Mouse (Mus musculus): ENCODE results near the gene Cenpt. TPM values are rescaled to one million over a fixed set of nuclear protein-coding genes. Genes with fewer than 3 reads are reported as not detected.

Gene Cenpt
- 0.69 TPM for polyA plus RNA-seq (2014; fragmentation: Illumina TruSeq; extraction: RNeasy Lipid Tissue Mini Kit (QIAGEN cat#74804); ENCODE audit: low read depth, low replicate concordance)

DNA sequence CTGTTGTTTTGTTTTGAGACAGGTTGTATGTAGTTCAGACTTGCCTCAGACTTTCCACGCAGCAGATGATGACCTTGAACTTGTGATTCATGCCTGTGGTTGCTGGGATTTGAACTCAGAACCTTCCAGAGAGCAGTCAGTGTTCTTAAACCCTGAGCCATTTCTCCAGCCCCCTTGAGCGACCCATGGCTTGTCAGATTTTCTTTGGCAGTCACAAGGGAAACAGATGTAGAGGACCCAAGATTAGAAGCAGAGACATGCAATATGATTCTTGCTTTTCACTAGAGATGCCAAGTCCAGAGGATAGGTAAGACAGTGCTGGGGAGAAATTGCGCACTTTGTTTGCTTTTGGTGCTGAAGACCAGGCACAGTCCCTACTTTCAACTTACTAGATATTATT lies at the start of gene Cenpt:
Gene Cenpt (minus strand): TSS at position 101 of the 400 bp plus-strand sequence.

DNA sequence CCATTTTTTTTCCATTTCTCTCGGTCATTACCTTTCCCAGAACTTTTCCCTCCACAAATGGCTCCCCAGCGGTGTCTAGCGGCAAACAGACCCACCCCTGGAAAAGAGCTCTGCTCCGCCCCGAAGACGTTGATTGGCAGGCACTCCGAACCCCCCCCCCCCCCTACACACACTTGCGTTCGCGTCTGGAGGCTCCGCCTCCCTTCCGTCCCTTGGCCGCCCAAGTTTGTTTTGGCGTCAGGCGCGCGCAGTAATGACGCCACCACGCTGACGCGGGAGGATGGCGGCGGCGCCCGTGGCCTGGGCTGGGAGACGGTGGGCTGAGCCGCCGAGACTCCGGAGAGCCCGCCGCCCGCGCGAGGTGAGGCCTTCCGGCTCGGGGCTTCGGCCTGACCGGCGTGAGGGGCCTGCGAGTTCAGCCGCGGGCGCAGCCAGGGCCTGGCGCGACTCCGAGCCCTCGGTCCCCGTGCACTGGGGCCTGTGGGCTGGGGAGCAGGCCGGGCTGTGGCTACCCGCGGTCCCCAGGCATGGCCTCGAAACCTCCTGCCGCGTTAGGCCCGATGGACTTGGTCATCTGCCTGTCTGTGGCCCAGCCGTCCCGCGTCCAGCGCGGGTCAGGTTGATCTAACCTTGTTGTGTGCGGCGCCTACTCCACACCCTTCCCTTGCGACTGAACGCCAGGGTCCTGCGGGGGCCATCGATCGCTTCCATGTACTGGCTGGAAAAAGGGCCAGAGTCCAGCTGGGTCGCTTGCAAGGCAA lies 47.3 kb upstream of the Cenpt start, which contains the start of gene Pskh1:
Gene Pskh1 (plus strand): TSS at position 262 of the 761 bp plus-strand sequence.

DNA sequence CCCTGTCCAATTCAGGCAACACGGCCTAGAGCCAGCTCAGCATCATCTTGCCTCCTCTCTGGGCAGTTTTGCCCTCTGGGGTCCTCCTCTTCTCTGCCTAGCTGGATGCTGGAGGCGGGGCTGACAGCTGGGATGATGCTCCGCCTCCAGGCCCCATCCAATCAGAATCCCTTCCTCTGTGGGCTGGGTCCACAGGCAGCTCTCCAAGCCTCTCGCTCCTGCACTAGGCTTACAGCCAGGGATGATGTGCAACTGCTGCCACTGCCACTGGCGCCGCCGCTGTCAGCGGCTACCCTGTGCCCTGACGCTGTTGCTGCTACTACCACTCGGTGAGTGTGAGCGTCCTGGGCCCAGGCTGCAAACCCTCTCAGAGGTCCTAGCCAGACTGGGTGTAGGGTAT lies 40.3 kb upstream of the Cenpt start, which contains the start of gene Nrn1l:
Gene Nrn1l (plus strand): TSS at position 229 of the 400 bp plus-strand sequence.

DNA sequence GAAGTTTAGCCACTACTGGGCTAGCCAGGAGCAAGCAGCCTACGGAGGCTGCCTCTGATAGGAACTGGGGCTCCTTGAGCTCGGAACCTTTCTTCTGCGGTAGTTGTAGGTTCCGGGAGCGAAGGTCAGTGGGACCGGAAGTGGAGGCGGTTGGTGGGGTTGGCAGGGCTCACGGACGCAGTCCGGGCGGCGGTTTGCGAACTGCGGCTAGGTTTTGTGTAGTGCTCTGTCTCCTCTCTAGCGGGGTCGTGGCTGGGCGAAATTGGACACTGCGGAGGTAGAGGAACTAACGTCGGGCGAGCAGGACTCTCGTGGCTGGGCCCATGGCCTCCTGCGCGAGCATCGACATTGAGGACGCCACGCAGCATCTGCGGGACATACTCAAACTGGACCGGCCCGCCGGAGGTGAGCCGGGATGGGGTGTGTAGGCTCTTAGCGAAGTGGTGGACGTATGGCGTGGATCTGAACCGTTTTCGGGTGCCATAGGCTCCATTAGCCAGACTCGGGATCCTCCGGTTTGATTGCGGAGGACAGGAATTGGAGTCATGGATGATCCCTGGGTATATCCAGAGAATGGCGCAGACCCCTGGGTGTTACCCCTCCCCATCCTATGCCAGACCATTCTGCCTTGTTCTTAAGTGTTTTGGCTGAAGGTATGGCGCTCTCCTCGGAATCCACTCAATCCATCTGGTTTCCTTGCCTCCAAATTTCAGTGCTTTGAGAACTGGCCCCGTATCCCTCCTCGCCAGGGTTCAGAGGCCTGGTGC lies 27.9 kb upstream of the Cenpt start, which contains the start of gene Edc4:
Gene Edc4 (plus strand): TSS at position 128 of the 767 bp plus-strand sequence.

DNA sequence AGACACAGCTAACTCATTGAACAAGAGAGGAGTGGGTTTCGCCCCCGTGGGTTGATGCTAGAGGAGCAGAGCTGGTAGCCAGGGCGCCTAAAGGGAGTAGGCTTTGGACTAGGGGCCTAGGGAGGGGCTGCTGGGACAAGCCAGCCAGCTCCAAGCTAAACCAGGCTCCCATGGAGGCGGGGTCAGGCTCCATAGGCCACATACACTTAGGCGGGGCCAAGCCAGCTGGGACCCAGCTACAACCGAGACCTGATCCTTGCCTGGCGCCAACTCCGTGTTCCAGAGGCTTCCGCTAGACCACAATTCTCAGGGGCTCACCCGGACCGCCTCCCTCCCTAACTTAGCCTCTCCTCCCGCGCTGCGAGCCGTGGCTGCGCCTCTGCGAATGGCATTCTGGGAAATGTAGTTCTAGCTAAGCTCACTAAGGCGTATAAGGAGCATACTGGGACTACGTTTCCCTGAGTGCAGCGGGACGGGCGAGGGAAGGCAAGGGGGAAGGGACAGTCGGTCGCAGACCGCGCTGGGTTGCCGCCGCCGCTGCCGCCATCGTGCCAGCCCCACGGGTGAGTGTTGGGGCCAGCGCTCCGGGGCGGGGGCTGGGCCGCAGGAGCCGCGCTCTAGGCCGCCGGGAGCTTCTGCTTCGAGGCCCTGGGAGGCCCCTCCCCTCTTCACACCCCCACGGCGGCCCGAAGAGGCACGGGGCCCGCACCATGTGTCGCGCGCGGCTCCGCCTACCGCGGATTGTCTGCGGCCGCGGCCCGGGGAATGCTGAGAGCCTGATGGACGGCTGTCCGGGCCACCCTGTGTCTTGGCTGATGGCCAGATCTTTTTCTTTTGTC lies 7.3 kb upstream of the Cenpt start, which contains the start of gene Nutf2:
Gene Nutf2 (plus strand): TSS at position 438 of the 839 bp plus-strand sequence.

DNA sequence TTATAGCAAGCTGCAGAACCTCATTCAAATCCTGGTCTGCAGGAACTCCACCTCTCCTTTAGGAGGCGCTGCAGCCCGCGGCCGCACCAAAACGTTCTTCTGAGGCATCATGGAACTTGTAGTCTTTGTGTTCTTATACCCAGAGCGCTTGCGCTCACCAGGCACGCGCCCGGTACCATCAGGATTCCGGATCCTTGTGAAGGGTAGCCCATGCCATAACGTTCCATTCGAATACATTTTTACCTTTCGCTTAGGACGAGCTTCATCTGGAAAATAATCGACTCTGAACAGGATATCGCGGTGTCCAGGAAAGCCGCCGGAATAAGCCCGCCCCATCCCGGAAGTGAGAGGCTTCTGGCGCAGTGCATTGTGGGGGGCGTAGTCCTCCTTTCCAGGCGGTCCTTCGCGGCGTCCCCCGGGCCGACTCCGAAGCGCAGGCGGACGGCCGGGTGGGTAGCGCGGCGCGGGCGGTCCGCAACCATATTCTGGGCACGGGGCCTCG lies 1.7 kb upstream of the Cenpt start, which contains the start of gene Thap11:
Gene Thap11 (plus strand): TSS at position 418 of the 502 bp plus-strand sequence.

DNA sequence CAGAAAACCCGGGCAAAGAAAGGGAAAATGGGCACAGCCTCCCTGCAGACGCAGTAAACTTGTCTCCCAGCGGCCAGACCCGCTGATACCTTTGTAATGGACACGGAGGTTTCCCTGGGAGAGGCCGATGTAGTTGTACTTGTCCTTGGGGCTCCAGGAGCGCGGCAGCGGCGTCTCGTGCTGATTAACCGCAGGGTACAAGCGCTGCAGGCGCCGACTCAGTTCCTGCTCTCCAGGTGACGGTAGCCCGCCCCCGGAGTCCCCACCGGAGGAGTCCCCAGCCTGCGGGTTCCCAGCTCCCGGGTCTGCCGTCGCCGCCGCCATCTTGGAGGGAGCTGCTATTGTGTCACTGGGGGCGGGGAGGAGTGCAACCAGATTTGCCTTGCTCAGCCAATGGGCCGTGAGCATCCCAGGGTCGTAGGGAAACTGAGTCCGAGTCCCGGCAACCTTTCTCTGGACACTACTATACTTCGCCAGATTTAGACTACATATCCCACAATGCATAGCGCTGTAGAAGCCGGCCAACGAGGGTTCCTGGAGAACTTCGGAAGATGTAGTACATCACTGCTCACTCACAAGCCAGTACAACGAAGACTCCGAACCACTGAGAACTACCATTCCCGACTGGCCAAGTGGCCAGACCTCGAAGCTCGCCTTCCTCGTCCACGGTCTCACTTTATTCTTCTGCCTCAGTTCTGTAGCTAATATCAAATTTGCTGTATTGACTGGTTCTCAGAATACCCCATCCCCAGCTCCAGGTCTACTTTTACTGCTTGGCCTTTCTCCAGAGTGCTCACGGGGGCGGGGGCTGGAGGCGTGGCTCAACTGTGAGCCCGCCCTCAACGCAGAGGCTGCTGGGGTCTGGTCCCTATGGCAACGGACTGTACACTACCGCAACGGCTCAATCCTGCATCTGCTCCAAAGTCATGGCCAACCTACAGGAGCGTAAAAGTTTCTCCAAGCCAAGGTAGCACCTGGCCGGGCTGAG lies 25.9 kb downstream of the Cenpt start, which contains the start of the genes Ranbp10 and Tsnaxip1:
Gene Ranbp10 (minus strand): TSS at position 490 of the 988 bp plus-strand sequence.
Gene Tsnaxip1 (plus strand): TSS at position 871 of the 988 bp plus-strand sequence.

Other genes with a start within 250 kb of the Cenpt start
- 0.93 TPM for gene Ripor1, start 248.0 kb downstream of the Cenpt start, polyA plus RNA-seq (2014; fragmentation: Illumina TruSeq; extraction: RNeasy Lipid Tissue Mini Kit (QIAGEN cat#74804); ENCODE audit: low read depth, low replicate concordance)
- gene Ctcf, start 216.7 kb downstream of the Cenpt start, polyA plus RNA-seq (2014; fragmentation: Illumina TruSeq; extraction: RNeasy Lipid Tissue Mini Kit (QIAGEN cat#74804); ENCODE audit: low read depth, low replicate concordance): 70.9 TPM
- gene Agrp, start 215.9 kb downstream of the Cenpt start, polyA plus RNA-seq (2014; fragmentation: Illumina TruSeq; extraction: RNeasy Lipid Tissue Mini Kit (QIAGEN cat#74804); ENCODE audit: low read depth, low replicate concordance): not detected
- not detected for gene Carmil2, start 167.0 kb downstream of the Cenpt start, polyA plus RNA-seq (2014; fragmentation: Illumina TruSeq; extraction: RNeasy Lipid Tissue Mini Kit (QIAGEN cat#74804); ENCODE audit: low read depth, low replicate concordance)
- gene Acd, start 152.2 kb downstream of the Cenpt start, polyA plus RNA-seq (2014; fragmentation: Illumina TruSeq; extraction: RNeasy Lipid Tissue Mini Kit (QIAGEN cat#74804); ENCODE audit: low read depth, low replicate concordance): 1.1 TPM
- gene Pard6a, start 152.1 kb downstream of the Cenpt start, polyA plus RNA-seq (2014; fragmentation: Illumina TruSeq; extraction: RNeasy Lipid Tissue Mini Kit (QIAGEN cat#74804); ENCODE audit: low read depth, low replicate concordance): not detected
- not detected for gene 4933405L10Rik, start 145.6 kb downstream of the Cenpt start, polyA plus RNA-seq (2014; fragmentation: Illumina TruSeq; extraction: RNeasy Lipid Tissue Mini Kit (QIAGEN cat#74804); ENCODE audit: low read depth, low replicate concordance)
- not detected for gene Enkd1, start 145.1 kb downstream of the Cenpt start, polyA plus RNA-seq (2014; fragmentation: Illumina TruSeq; extraction: RNeasy Lipid Tissue Mini Kit (QIAGEN cat#74804); ENCODE audit: low read depth, low replicate concordance)
- gene Gfod2, start 94.6 kb downstream of the Cenpt start, polyA plus RNA-seq (2014; fragmentation: Illumina TruSeq; extraction: RNeasy Lipid Tissue Mini Kit (QIAGEN cat#74804); ENCODE audit: low read depth, low replicate concordance): 0.20 TPM
- 4.1 TPM for gene Ranbp10, start 25.9 kb downstream of the Cenpt start, polyA plus RNA-seq (2014; fragmentation: Illumina TruSeq; extraction: RNeasy Lipid Tissue Mini Kit (QIAGEN cat#74804); ENCODE audit: low read depth, low replicate concordance)
- gene Tsnaxip1, start 25.5 kb downstream of the Cenpt start, polyA plus RNA-seq (2014; fragmentation: Illumina TruSeq; extraction: RNeasy Lipid Tissue Mini Kit (QIAGEN cat#74804); ENCODE audit: low read depth, low replicate concordance): not detected
- gene Thap11, start 1.9 kb upstream of the Cenpt start, polyA plus RNA-seq (2014; fragmentation: Illumina TruSeq; extraction: RNeasy Lipid Tissue Mini Kit (QIAGEN cat#74804); ENCODE audit: low read depth, low replicate concordance): 11.1 TPM
- 55.0 TPM for gene Nutf2, start 7.3 kb upstream of the Cenpt start, polyA plus RNA-seq (2014; fragmentation: Illumina TruSeq; extraction: RNeasy Lipid Tissue Mini Kit (QIAGEN cat#74804); ENCODE audit: low read depth, low replicate concordance)
- 2.0 TPM for gene Edc4, start 27.6 kb upstream of the Cenpt start, polyA plus RNA-seq (2014; fragmentation: Illumina TruSeq; extraction: RNeasy Lipid Tissue Mini Kit (QIAGEN cat#74804); ENCODE audit: low read depth, low replicate concordance)
- not detected for gene Nrn1l, start 40.3 kb upstream of the Cenpt start, polyA plus RNA-seq (2014; fragmentation: Illumina TruSeq; extraction: RNeasy Lipid Tissue Mini Kit (QIAGEN cat#74804); ENCODE audit: low read depth, low replicate concordance)
- 3.1 TPM for gene Pskh1, start 47.2 kb upstream of the Cenpt start, polyA plus RNA-seq (2014; fragmentation: Illumina TruSeq; extraction: RNeasy Lipid Tissue Mini Kit (QIAGEN cat#74804); ENCODE audit: low read depth, low replicate concordance)
- gene Ctrl, start 80.6 kb upstream of the Cenpt start, polyA plus RNA-seq (2014; fragmentation: Illumina TruSeq; extraction: RNeasy Lipid Tissue Mini Kit (QIAGEN cat#74804); ENCODE audit: low read depth, low replicate concordance): not detected
- not detected for gene Psmb10, start 85.2 kb upstream of the Cenpt start, polyA plus RNA-seq (2014; fragmentation: Illumina TruSeq; extraction: RNeasy Lipid Tissue Mini Kit (QIAGEN cat#74804); ENCODE audit: low read depth, low replicate concordance)
- gene Lcat, start 90.1 kb upstream of the Cenpt start, polyA plus RNA-seq (2014; fragmentation: Illumina TruSeq; extraction: RNeasy Lipid Tissue Mini Kit (QIAGEN cat#74804); ENCODE audit: low read depth, low replicate concordance): not detected
- 1.4 TPM for gene Slc12a4, start 112.8 kb upstream of the Cenpt start, polyA plus RNA-seq (2014; fragmentation: Illumina TruSeq; extraction: RNeasy Lipid Tissue Mini Kit (QIAGEN cat#74804); ENCODE audit: low read depth, low replicate concordance)
- not detected for gene Dpep3, start 126.2 kb upstream of the Cenpt start, polyA plus RNA-seq (2014; fragmentation: Illumina TruSeq; extraction: RNeasy Lipid Tissue Mini Kit (QIAGEN cat#74804); ENCODE audit: low read depth, low replicate concordance)
- 2.1 TPM for gene Dus2, start 138.1 kb upstream of the Cenpt start, polyA plus RNA-seq (2014; fragmentation: Illumina TruSeq; extraction: RNeasy Lipid Tissue Mini Kit (QIAGEN cat#74804); ENCODE audit: low read depth, low replicate concordance)
- gene Dpep2nb, start 152.7 kb upstream of the Cenpt start, polyA plus RNA-seq (2014; fragmentation: Illumina TruSeq; extraction: RNeasy Lipid Tissue Mini Kit (QIAGEN cat#74804); ENCODE audit: low read depth, low replicate concordance): not detected
- 2.9 TPM for gene Ddx28, start 158.6 kb upstream of the Cenpt start, polyA plus RNA-seq (2014; fragmentation: Illumina TruSeq; extraction: RNeasy Lipid Tissue Mini Kit (QIAGEN cat#74804); ENCODE audit: low read depth, low replicate concordance)
- 48.4 TPM for gene Nfatc3, start 205.6 kb upstream of the Cenpt start, polyA plus RNA-seq (2014; fragmentation: Illumina TruSeq; extraction: RNeasy Lipid Tissue Mini Kit (QIAGEN cat#74804); ENCODE audit: low read depth, low replicate concordance)